Mouse (Mus musculus): ENCODE measurements around the gene Myadml2.

The Myadml2 gene

GRCm38 (mm10) chr11:120661076-120661460 is 13.1 kb upstream of the Myadml2 start, which contains the start of gene Notum:
TSS of gene Notum (minus strand) at chr11:120661175.
- no peak for DNase-seq (ENCODE audit: low spot score in 2 of 2)

- no peak for DNase-seq (ENCODE audit: low spot score in 2 of 2)
These were observed 12.5 kb upstream of the Myadml2 start for GRCm38 (mm10) chr11:120660301-120661075.

GRCm38 (mm10) chr11:120659509-120660300 is 11.7 kb upstream of the Myadml2 start:
- DNase-seq (ENCODE audit: low spot score in 2 of 2), result no peak

GRCm38 (mm10) chr11:120658876-120659410 is 11.0 kb upstream of the Myadml2 start:
- peak; percentile 42 to 60 for DNase-seq (ENCODE audit: low spot score in 2 of 2)

- DNase-seq (ENCODE audit: low spot score in 2 of 2), result no peak
These were observed 9.3 kb upstream of the Myadml2 start for GRCm38 (mm10) chr11:120657301-120657700.

GRCm38 (mm10) chr11:120654741-120655140 is 6.8 kb upstream of the Myadml2 start:
- DNase-seq (ENCODE audit: low spot score in 2 of 2), result no peak

GRCm38 (mm10) chr11:120651872-120652271 is 3.9 kb upstream of the Myadml2 start:
- DNase-seq (ENCODE audit: low spot score in 2 of 2), result no peak

- DNase-seq (ENCODE audit: low spot score in 2 of 2), result no peak
These were observed 719 bp downstream of the Myadml2 start for GRCm38 (mm10) chr11:120647047-120647830.

GRCm38 (mm10) chr11:120643601-120643987 is 4.4 kb downstream of the Myadml2 start, which contains the start of gene Pycr1:
TSS of gene Pycr1 (minus strand) at chr11:120643769.
- peak; percentile 91 to 93 for DNase-seq (ENCODE audit: low spot score in 2 of 2)

- no peak for DNase-seq (ENCODE audit: low spot score in 2 of 2)
These were observed 4.9 kb downstream of the Myadml2 start for GRCm38 (mm10) chr11:120642939-120643600.

GRCm38 (mm10) chr11:120641869-120642268 is 6.1 kb downstream of the Myadml2 start:
- no peak for DNase-seq (ENCODE audit: low spot score in 2 of 2)

- no peak for DNase-seq (ENCODE audit: low spot score in 2 of 2)
These were observed 6.7 kb downstream of the Myadml2 start for GRCm38 (mm10) chr11:120641255-120641654.

GRCm38 (mm10) chr11:120634810-120635209 is 13.1 kb downstream of the Myadml2 start:
- DNase-seq (ENCODE audit: low spot score in 2 of 2), result no peak

GRCm38 (mm10) chr11:120633520-120634343 is 14.2 kb downstream of the Myadml2 start, which contains the start of gene Mafg:
TSS of gene Mafg (minus strand) at chr11:120633600.
- DNase-seq (ENCODE audit: low spot score in 2 of 2), result peak; percentile 92 to 93

GRCm38 (mm10) chr11:120632559-120633519 is 15.1 kb downstream of the Myadml2 start:
- peak; percentile 48 to 49 for DNase-seq (ENCODE audit: low spot score in 2 of 2)

- no peak for DNase-seq (ENCODE audit: low spot score in 2 of 2)
These were observed 16.1 kb downstream of the Myadml2 start for GRCm38 (mm10) chr11:120631726-120632448.

GRCm38 (mm10) chr11:120630881-120631725 is 16.9 kb downstream of the Myadml2 start:
- DNase-seq (ENCODE audit: low spot score in 2 of 2), result no peak
